8 mouse cellular contexts compared by ENCODE assay signal in the genomic region with DNA sequence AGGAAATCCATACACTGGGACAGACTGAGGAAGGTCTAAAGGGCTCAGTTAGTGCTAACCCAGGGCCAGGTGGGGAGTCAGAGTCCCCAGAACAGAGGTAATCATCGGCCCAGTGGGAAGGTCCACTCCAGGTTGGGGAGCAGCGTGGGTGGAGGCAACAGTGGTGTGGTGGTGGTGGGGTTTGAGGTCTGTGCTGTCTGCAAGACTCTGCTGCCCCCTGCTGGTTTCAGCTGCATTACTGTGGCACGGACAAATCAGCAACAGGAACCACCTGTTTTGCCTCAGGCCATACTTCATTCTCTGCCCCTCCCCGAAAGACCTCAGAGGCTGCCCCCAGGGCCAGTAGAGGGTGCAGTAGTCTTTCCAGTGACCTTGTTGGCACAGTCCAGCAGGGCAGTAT. TPM values are rescaled to one million over a fixed set of nuclear protein-coding genes. Genes with fewer than 3 reads are reported as not detected.
DNase-seq lines count a peak whose midpoint lies in the region; ATAC-seq and TF ChIP-seq lines count a peak whose summit lies in the region.

No protein-coding gene starts in this region.

- H3K4me3 ChIP-seq in embryonic facial prominence, embryonic 15.5 days (replicated peaks) = no peak overlapping the region
- no peak overlapping the region for H3K4me3 ChIP-seq in heart, embryonic 10.5 days
- H3K4me3 ChIP-seq in kidney, embryonic 16.5 days (ENCODE audit: low read length) = no peak overlapping the region
- H3K4me3 ChIP-seq in liver, embryonic 14.5 days (ENCODE audit: insufficient read depth in 1 of 2, low read depth in 2 of 2, low read length in 2 of 2) = no peak overlapping the region
- no peak overlapping the region for H3K4me3 ChIP-seq in stomach, embryonic 16.5 days (replicated peaks; ENCODE audit: low read length)

- H3K4me1 ChIP-seq in embryonic facial prominence, embryonic 15.5 days = peaks cover 38% of the 10 kb centered on the region
- H3K4me1 ChIP-seq in heart, embryonic 10.5 days = peaks cover 36% of the 10 kb centered on the region
- H3K4me1 ChIP-seq in kidney, embryonic 16.5 days (ENCODE audit: insufficient read depth, low read length) = peaks cover 28% of the 10 kb centered on the region
- H3K4me1 ChIP-seq in liver, embryonic 14.5 days (replicated peaks; ENCODE audit: control insufficient read depth in 2 of 2, insufficient read depth in 2 of 2, low read length in 1 of 2) = peaks cover 30 to 31% of the 10 kb centered on the region in 2 experiments
- H3K4me1 ChIP-seq in stomach, embryonic 16.5 days (ENCODE audit: control insufficient read depth, insufficient read depth, low read length) = peaks cover 25% of the 10 kb centered on the region

- H3K4me2 ChIP-seq in embryonic facial prominence, embryonic 15.5 days (replicated peaks) = no peak overlapping the region
- no peak overlapping the region for H3K4me2 ChIP-seq in kidney, embryonic 16.5 days (replicated peaks; ENCODE audit: low read depth, low read length)
- no peak overlapping the region for H3K4me2 ChIP-seq in liver, embryonic 14.5 days (ENCODE audit: low read depth)
- no peak overlapping the region for H3K4me2 ChIP-seq in stomach, embryonic 16.5 days (ENCODE audit: low read depth, low read length)

- no peaks in the 10 kb centered on the region for H3K27me3 ChIP-seq in embryonic facial prominence, embryonic 15.5 days
- H3K27me3 ChIP-seq in heart, embryonic 10.5 days (ENCODE audit: insufficient read depth, poor library complexity, severe bottlenecking) = no peaks in the 10 kb centered on the region
- H3K27me3 ChIP-seq in kidney, embryonic 16.5 days (ENCODE audit: insufficient read depth, low read length) = no peaks in the 10 kb centered on the region
- H3K27me3 ChIP-seq in liver, embryonic 14.5 days (ENCODE audit: control insufficient read depth, insufficient read depth, low read length) = no peaks in the 10 kb centered on the region
- H3K27me3 ChIP-seq in stomach, embryonic 16.5 days (ENCODE audit: control insufficient read depth, insufficient read depth, low read length) = no peaks in the 10 kb centered on the region

- 4% methylated on average over 4 of the region's 4 CpGs for WGBS in embryonic facial prominence, embryonic 15.5 days
- WGBS in heart, embryonic 10.5 days = 11% methylated on average over 4 of the region's 4 CpGs
- WGBS in kidney, embryonic 16.5 days = 5% methylated on average over 4 of the region's 4 CpGs
- WGBS in liver, embryonic 14.5 days (ENCODE audit: insufficient replicate concordance) = 2% methylated on average over 4 of the region's 4 CpGs
- 5% methylated on average over 4 of the region's 4 CpGs for WGBS in stomach, embryonic 16.5 days

- no peak for TF ChIP-seq EP300 in liver, embryonic 14.5 days (IDR thresholded peaks at IDR 0.05; ENCODE audit: low read depth)

- H3K9me3 ChIP-seq in embryonic facial prominence, embryonic 15.5 days (replicated peaks) = no peaks in the 10 kb centered on the region
- H3K9me3 ChIP-seq in heart, embryonic 10.5 days = no peaks in the 10 kb centered on the region
- H3K9me3 ChIP-seq in kidney, embryonic 16.5 days (ENCODE audit: low read length) = no peaks in the 10 kb centered on the region
- H3K9me3 ChIP-seq in liver, embryonic 14.5 days (ENCODE audit: control insufficient read depth, low read length) = no peaks in the 10 kb centered on the region
- no peaks in the 10 kb centered on the region for H3K9me3 ChIP-seq in stomach, embryonic 16.5 days (replicated peaks; ENCODE audit: control insufficient read depth, low read length)

- peak; percentile 97 for TF ChIP-seq CTCF in liver, embryonic 14.5 days (IDR thresholded peaks at IDR 0.05; ENCODE audit: low read depth)

- DNase-seq in 416B (ENCODE audit: low read depth) = peak; percentile 95
- DNase-seq in adrenal gland, postnatal 14 days = peak; percentile 92
- DNase-seq in heart, embryonic 10.5 days (ENCODE audit: low spot score) = peak; percentile 95
- peak in 2 of 3 experiments; percentile 66 to 72 for DNase-seq in liver, embryonic 14.5 days (ENCODE audit: low read depth in 3 of 3, low spot score in 3 of 3)
- DNase-seq in natural killer cell, adult 2 months (ENCODE audit: low spot score in 2 of 2) = peak; percentile 84 to 90

- peak; percentile 71 for ATAC-seq in embryonic facial prominence, embryonic 15.5 days (ENCODE audit: insufficient number of reproducible peaks, low FRiP score, low TSS enrichment, low read depth)
- peak; percentile 50 for ATAC-seq in kidney, embryonic 16.5 days (ENCODE audit: low FRiP score, low TSS enrichment)
- ATAC-seq in liver, embryonic 14.5 days (ENCODE audit: insufficient read depth) = peak; percentile 19; the same call in 1 of the 2 replicates
- peak; percentile 73 for ATAC-seq in stomach, embryonic 16.5 days (ENCODE audit: insufficient read depth, low FRiP score)

- H3K27ac ChIP-seq in embryonic facial prominence, embryonic 15.5 days (replicated peaks) = peak overlapping the region; percentile 56
- H3K27ac ChIP-seq in heart, embryonic 10.5 days = peak overlapping the region; percentile 37
- no peak overlapping the region for H3K27ac ChIP-seq in kidney, embryonic 16.5 days (ENCODE audit: low read length)
- no peak overlapping the region; the same call in 1 of the 2 replicates for H3K27ac ChIP-seq in liver, embryonic 14.5 days
- H3K27ac ChIP-seq in stomach, embryonic 16.5 days (ENCODE audit: low read length) = peak overlapping the region; percentile 79

- peaks cover 49% of the 10 kb centered on the region for H3K36me3 ChIP-seq in embryonic facial prominence, embryonic 15.5 days
- peaks cover 49% of the 10 kb centered on the region for H3K36me3 ChIP-seq in heart, embryonic 10.5 days
- H3K36me3 ChIP-seq in kidney, embryonic 16.5 days (ENCODE audit: insufficient read depth, low read length) = peaks cover 33% of the 10 kb centered on the region; the same call in 1 of the 2 replicates
- peaks cover 6% of the 10 kb centered on the region; the same call in 1 of the 2 replicates for H3K36me3 ChIP-seq in liver, embryonic 14.5 days (replicated peaks; ENCODE audit: control insufficient read depth, insufficient read depth, low read depth)
- H3K36me3 ChIP-seq in stomach, embryonic 16.5 days (ENCODE audit: control insufficient read depth, insufficient read depth, low read length) = peaks cover 10% of the 10 kb centered on the region; the same call in 1 of the 2 replicates

- no peak overlapping the region for H3K9ac ChIP-seq in embryonic facial prominence, embryonic 15.5 days
- H3K9ac ChIP-seq in kidney, embryonic 16.5 days (replicated peaks; ENCODE audit: low read length) = no peak overlapping the region
- H3K9ac ChIP-seq in liver, embryonic 14.5 days (replicated peaks) = no peak overlapping the region
- H3K9ac ChIP-seq in stomach, embryonic 16.5 days (ENCODE audit: low read length) = peak overlapping the region; percentile 36; the same call in 1 of the 2 replicates

RNA-seq across cellular contexts. Expression of gene Med29, which starts 6.0 kb away (rescaled TPM):
- total RNA-seq in adrenal gland, postnatal 14 days (2021) = 29.6 and 30.5 TPM in 2 replicates
- polyA plus RNA-seq in embryonic facial prominence, embryonic 15.5 days (2015; fragmentation: Nextera tagmentation; extraction: Ambion mirVana) = 47.7 and 52.1 TPM in 2 replicates
- polyA plus RNA-seq in heart, embryonic 10.5 days (2016; fragmentation: Nextera tagmentation; extraction: Ambion mirVana) = 58.8 and 62.0 TPM in 2 replicates
- 52.9 and 55.9 TPM in 2 replicates for polyA plus RNA-seq in kidney, embryonic 16.5 days (2015; fragmentation: Nextera tagmentation; extraction: Ambion mirVana)
- polyA plus RNA-seq in liver, embryonic 14.5 days (2012; rRNA removed) = 21.0 and 22.2 TPM in 2 replicates
- polyA plus RNA-seq in liver, embryonic 14.5 days (2014; fragmentation: Nextera tagmentation; extraction: Ambion mirVana) = 25.7 and 27.2 TPM in 2 replicates
- 38.7 and 41.2 TPM in 2 replicates for polyA plus RNA-seq in stomach, embryonic 16.5 days (2015; fragmentation: Nextera tagmentation; extraction: Ambion mirVana)

RNA-seq across cellular contexts. Expression of gene Paf1, which starts 6.3 kb away (rescaled TPM):
- total RNA-seq in adrenal gland, postnatal 14 days (2021) = 77.0 and 87.6 TPM in 2 replicates
- 78.9 and 84.9 TPM in 2 replicates for polyA plus RNA-seq in embryonic facial prominence, embryonic 15.5 days (2015; fragmentation: Nextera tagmentation; extraction: Ambion mirVana)
- polyA plus RNA-seq in heart, embryonic 10.5 days (2016; fragmentation: Nextera tagmentation; extraction: Ambion mirVana) = 79.8 and 81.3 TPM in 2 replicates
- polyA plus RNA-seq in kidney, embryonic 16.5 days (2015; fragmentation: Nextera tagmentation; extraction: Ambion mirVana) = 97.4 and 108 TPM in 2 replicates
- 25.2 and 40.4 TPM in 2 replicates for polyA plus RNA-seq in liver, embryonic 14.5 days (2012; rRNA removed)
- 15.0 and 18.3 TPM in 2 replicates for polyA plus RNA-seq in liver, embryonic 14.5 days (2014; fragmentation: Nextera tagmentation; extraction: Ambion mirVana)
- 84.3 and 88.5 TPM in 2 replicates for polyA plus RNA-seq in stomach, embryonic 16.5 days (2015; fragmentation: Nextera tagmentation; extraction: Ambion mirVana)

RNA-seq across cellular contexts. Expression of gene Zfp36, which starts 6.4 kb away (rescaled TPM):
- 27.9 and 30.7 TPM in 2 replicates for total RNA-seq in adrenal gland, postnatal 14 days (2021)
- polyA plus RNA-seq in embryonic facial prominence, embryonic 15.5 days (2015; fragmentation: Nextera tagmentation; extraction: Ambion mirVana) = 20.2 and 23.5 TPM in 2 replicates
- 13.7 and 15.1 TPM in 2 replicates for polyA plus RNA-seq in heart, embryonic 10.5 days (2016; fragmentation: Nextera tagmentation; extraction: Ambion mirVana)
- 16.1 and 18.4 TPM in 2 replicates for polyA plus RNA-seq in kidney, embryonic 16.5 days (2015; fragmentation: Nextera tagmentation; extraction: Ambion mirVana)
- 3.9 and 5.1 TPM in 2 replicates for polyA plus RNA-seq in liver, embryonic 14.5 days (2012; rRNA removed)
- 4.6 and 5.0 TPM in 2 replicates for polyA plus RNA-seq in liver, embryonic 14.5 days (2014; fragmentation: Nextera tagmentation; extraction: Ambion mirVana)
- 26.1 and 35.1 TPM in 2 replicates for polyA plus RNA-seq in stomach, embryonic 16.5 days (2015; fragmentation: Nextera tagmentation; extraction: Ambion mirVana)

RNA-seq across cellular contexts. Expression of gene Plekhg2, which starts 14.1 kb away (rescaled TPM):
- 27.9 and 32.6 TPM in 2 replicates for total RNA-seq in adrenal gland, postnatal 14 days (2021)
- 66.8 and 76.1 TPM in 2 replicates for polyA plus RNA-seq in embryonic facial prominence, embryonic 15.5 days (2015; fragmentation: Nextera tagmentation; extraction: Ambion mirVana)
- polyA plus RNA-seq in heart, embryonic 10.5 days (2016; fragmentation: Nextera tagmentation; extraction: Ambion mirVana) = 68.3 and 75.1 TPM in 2 replicates
- 69.1 and 83.3 TPM in 2 replicates for polyA plus RNA-seq in kidney, embryonic 16.5 days (2015; fragmentation: Nextera tagmentation; extraction: Ambion mirVana)
- polyA plus RNA-seq in liver, embryonic 14.5 days (2012; rRNA removed) = 3.2 and 3.3 TPM in 2 replicates
- polyA plus RNA-seq in liver, embryonic 14.5 days (2014; fragmentation: Nextera tagmentation; extraction: Ambion mirVana) = 2.7 and 3.4 TPM in 2 replicates
- polyA plus RNA-seq in stomach, embryonic 16.5 days (2015; fragmentation: Nextera tagmentation; extraction: Ambion mirVana) = 49.9 and 50.7 TPM in 2 replicates

RNA-seq across cellular contexts. Expression of gene Rps16, which starts 36.0 kb away (rescaled TPM):
- 937 and 1,132 TPM in 2 replicates for total RNA-seq in adrenal gland, postnatal 14 days (2021)
- 1,000 and 1,004 TPM in 2 replicates for polyA plus RNA-seq in embryonic facial prominence, embryonic 15.5 days (2015; fragmentation: Nextera tagmentation; extraction: Ambion mirVana)
- polyA plus RNA-seq in heart, embryonic 10.5 days (2016; fragmentation: Nextera tagmentation; extraction: Ambion mirVana) = 726 and 844 TPM in 2 replicates
- polyA plus RNA-seq in kidney, embryonic 16.5 days (2015; fragmentation: Nextera tagmentation; extraction: Ambion mirVana) = 840 and 918 TPM in 2 replicates
- 512 and 1,209 TPM in 2 replicates for polyA plus RNA-seq in liver, embryonic 14.5 days (2012; rRNA removed)
- 874 and 900 TPM in 2 replicates for polyA plus RNA-seq in liver, embryonic 14.5 days (2014; fragmentation: Nextera tagmentation; extraction: Ambion mirVana)
- polyA plus RNA-seq in stomach, embryonic 16.5 days (2015; fragmentation: Nextera tagmentation; extraction: Ambion mirVana) = 800 and 962 TPM in 2 replicates

Comparison
In these comparisons a context has a peak if more than half of its experiments do, and no peak if none do; other contexts are left out.
1. ATAC-seq: peak in every context shown above with its lines; median percentile 73 in stomach, embryonic 16.5 days; 71 in embryonic facial prominence, embryonic 15.5 days; 50 in kidney, embryonic 16.5 days; 19 in liver, embryonic 14.5 days.
2. H3K27ac ChIP-seq: peak in embryonic facial prominence, embryonic 15.5 days (single experiment), heart, embryonic 10.5 days (single experiment) and stomach, embryonic 16.5 days (single experiment); none in kidney, embryonic 16.5 days (single experiment) and liver, embryonic 14.5 days (single experiment).
3. Peak in every context shown above with its lines, with median percentiles within 50 percentile points of each other: DNase-seq.